Mouse (Mus musculus) adipose tissue, adult 10 weeks (tissue): ENCODE data around the gene Gm20765. TPM values are rescaled to one million over a fixed set of nuclear protein-coding genes. Genes with fewer than 3 reads are reported as not detected.

ENCODE experiments used
- polyA plus RNA-seq: library from polyadenylated mRNA; stranded (reverse); fragments of 350-450 nt; fragmentation: Illumina TruSeq; extraction: RNeasy Lipid Tissue Mini Kit (QIAGEN cat#74804); gene quantifications from one replicate; pipeline ENCODE4 v1.2.3, GENCODE M21; 2014; ENCODE audit warnings: low read depth, low replicate concordance

Gene Gm20765
- polyA plus RNA-seq, result not detected

DNA sequence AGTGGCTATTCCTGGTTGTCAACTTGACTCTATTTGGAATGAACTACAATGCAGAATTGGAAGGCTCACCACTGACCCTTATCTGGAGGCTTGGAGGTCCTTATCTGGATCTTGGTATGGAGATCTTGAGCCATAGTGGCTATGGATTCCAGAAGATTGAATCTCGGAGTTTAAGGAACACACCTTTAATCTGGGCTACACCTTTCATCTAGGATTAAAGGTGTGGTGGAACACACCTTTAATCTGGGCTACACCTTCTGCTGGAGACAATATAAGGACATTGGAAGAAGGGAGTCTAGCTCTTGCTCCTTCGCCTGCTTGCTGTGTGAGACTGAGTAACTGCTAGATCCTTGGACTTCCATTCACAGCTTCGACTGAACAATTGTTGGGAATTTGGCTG lies at the start of gene Gm20765:
Gene Gm20765 (plus strand): TSS at position 301 of the 400 bp plus-strand sequence.

DNA sequence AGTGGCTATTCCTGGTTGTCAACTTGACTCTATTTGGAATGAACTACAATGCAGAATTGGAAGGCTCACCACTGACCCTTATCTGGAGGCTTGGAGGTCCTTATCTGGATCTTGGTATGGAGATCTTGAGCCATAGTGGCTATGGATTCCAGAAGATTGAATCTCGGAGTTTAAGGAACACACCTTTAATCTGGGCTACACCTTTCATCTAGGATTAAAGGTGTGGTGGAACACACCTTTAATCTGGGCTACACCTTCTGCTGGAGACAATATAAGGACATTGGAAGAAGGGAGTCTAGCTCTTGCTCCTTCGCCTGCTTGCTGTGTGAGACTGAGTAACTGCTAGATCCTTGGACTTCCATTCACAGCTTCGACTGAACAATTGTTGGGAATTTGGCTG lies 42.6 kb upstream of the Gm20765 start, which contains the start of gene Gm21293:
Gene Gm21293 (plus strand): TSS at position 301 of the 400 bp plus-strand sequence.

DNA sequence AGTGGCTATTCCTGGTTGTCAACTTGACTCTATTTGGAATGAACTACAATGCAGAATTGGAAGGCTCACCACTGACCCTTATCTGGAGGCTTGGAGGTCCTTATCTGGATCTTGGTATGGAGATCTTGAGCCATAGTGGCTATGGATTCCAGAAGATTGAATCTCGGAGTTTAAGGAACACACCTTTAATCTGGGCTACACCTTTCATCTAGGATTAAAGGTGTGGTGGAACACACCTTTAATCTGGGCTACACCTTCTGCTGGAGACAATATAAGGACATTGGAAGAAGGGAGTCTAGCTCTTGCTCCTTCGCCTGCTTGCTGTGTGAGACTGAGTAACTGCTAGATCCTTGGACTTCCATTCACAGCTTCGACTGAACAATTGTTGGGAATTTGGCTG lies 34.1 kb upstream of the Gm20765 start, which contains the start of gene Gm6763:
Gene Gm6763 (plus strand): TSS at position 301 of the 400 bp plus-strand sequence.

DNA sequence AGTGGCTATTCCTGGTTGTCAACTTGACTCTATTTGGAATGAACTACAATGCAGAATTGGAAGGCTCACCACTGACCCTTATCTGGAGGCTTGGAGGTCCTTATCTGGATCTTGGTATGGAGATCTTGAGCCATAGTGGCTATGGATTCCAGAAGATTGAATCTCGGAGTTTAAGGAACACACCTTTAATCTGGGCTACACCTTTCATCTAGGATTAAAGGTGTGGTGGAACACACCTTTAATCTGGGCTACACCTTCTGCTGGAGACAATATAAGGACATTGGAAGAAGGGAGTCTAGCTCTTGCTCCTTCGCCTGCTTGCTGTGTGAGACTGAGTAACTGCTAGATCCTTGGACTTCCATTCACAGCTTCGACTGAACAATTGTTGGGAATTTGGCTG lies 25.6 kb upstream of the Gm20765 start, which contains the start of gene Gm8764:
Gene Gm8764 (plus strand): TSS at position 301 of the 400 bp plus-strand sequence.

DNA sequence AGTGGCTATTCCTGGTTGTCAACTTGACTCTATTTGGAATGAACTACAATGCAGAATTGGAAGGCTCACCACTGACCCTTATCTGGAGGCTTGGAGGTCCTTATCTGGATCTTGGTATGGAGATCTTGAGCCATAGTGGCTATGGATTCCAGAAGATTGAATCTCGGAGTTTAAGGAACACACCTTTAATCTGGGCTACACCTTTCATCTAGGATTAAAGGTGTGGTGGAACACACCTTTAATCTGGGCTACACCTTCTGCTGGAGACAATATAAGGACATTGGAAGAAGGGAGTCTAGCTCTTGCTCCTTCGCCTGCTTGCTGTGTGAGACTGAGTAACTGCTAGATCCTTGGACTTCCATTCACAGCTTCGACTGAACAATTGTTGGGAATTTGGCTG lies 17.1 kb upstream of the Gm20765 start, which contains the start of gene Gm21304:
Gene Gm21304 (plus strand): TSS at position 301 of the 400 bp plus-strand sequence.

DNA sequence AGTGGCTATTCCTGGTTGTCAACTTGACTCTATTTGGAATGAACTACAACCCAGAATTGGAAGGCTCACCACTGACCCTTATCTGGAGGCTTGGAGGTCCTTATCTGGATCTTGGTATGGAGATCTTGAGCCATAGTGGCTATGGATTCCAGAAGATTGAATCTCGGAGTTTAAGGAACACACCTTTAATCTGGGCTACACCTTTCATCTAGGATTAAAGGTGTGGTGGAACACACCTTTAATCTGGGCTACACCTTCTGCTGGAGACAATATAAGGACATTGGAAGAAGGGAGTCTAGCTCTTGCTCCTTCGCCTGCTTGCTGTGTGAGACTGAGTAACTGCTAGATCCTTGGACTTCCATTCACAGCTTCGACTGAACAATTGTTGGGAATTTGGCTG lies 8.6 kb upstream of the Gm20765 start, which contains the start of gene Gm21312:
Gene Gm21312 (plus strand): TSS at position 301 of the 400 bp plus-strand sequence.

DNA sequence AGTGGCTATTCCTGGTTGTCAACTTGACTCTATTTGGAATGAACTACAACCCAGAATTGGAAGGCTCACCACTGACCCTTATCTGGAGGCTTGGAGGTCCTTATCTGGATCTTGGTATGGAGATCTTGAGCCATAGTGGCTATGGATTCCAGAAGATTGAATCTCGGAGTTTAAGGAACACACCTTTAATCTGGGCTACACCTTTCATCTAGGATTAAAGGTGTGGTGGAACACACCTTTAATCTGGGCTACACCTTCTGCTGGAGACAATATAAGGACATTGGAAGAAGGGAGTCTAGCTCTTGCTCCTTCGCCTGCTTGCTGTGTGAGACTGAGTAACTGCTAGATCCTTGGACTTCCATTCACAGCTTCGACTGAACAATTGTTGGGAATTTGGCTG lies 8.4 kb downstream of the Gm20765 start, which contains the start of gene Gm4340:
Gene Gm4340 (plus strand): TSS at position 301 of the 400 bp plus-strand sequence.

Other genes starting within 250 kb of the Gm20765 start
- not detected for gene Gm21293, start 42.5 kb upstream of the Gm20765 start, polyA plus RNA-seq
- not detected for gene Gm6763, start 34.0 kb upstream of the Gm20765 start, polyA plus RNA-seq
- gene Gm8764, start 25.5 kb upstream of the Gm20765 start, polyA plus RNA-seq, result not detected
- gene Gm21304, start 17.0 kb upstream of the Gm20765 start, polyA plus RNA-seq, result not detected
- gene Gm21312, start 8.5 kb upstream of the Gm20765 start, polyA plus RNA-seq, result not detected
- gene Gm4340, start 8.5 kb downstream of the Gm20765 start, polyA plus RNA-seq, result not detected